Mouse (Mus musculus) liver, embryonic 11.5 days (tissue): ENCODE results near the gene Mettl18. TPM values are rescaled to one million over a fixed set of nuclear protein-coding genes. Genes with fewer than 3 reads are reported as not detected.
"Not testable (repeated sequence)": the region's sequence is repeated elsewhere in the genome, so short reads cannot be mapped to it uniquely, and the experiment has no call there.

Experiments used
- ATAC-seq: fragments of 200-750 bp; cut with Nextera tagmentation; replicated peaks from 2 replicates; pipeline ENCODE4 v1.8.0; 2017; ENCODE audit warnings: moderate number of reproducible peaks, mild to moderate bottlenecking, moderate TSS enrichment, moderate library complexity; ENCODE audit not compliant: low FRiP score
- DNase-seq: peaks from one replicate; pipeline ENCODE4 v3.0.0-alpha.2; 2017; ENCODE audit warnings: low spot score
- H3K27ac ChIP-seq: fragments of 300-500 bp; sonication (generic); 2 replicates; pipeline ENCODE4 v1.5.1; 2014; ENCODE audit warnings: mild to moderate bottlenecking, low read depth, low read length, control low read depth
- H3K27me3 ChIP-seq: fragments of 300-500 bp; sonication (generic); replicated peaks from 2 replicates; pipeline ENCODE4 v1.6.1; 2014; ENCODE audit warnings: low read length, mixed read lengths; ENCODE audit not compliant: control insufficient read depth, insufficient read depth
- H3K36me3 ChIP-seq: fragments of 300-500 bp; sonication (generic); 2 replicates; pipeline ENCODE4 v1.6.1; 2014; ENCODE audit warnings: mild to moderate bottlenecking, low read length, moderate library complexity, mixed read lengths; ENCODE audit not compliant: control insufficient read depth, insufficient read depth
- H3K4me1 ChIP-seq: fragments of 300-500 bp; sonication (generic); replicated peaks from 2 replicates; pipeline ENCODE4 v1.6.1; 2014; ENCODE audit warnings: low read length, mixed read lengths; ENCODE audit not compliant: control insufficient read depth, insufficient read depth
- H3K4me2 ChIP-seq: fragments of 300-500 bp; sonication (generic); 2 replicates; pipeline ENCODE4 v1.6.1; 2014; ENCODE audit warnings: mild to moderate bottlenecking, control low read depth, moderate library complexity
- H3K4me3 ChIP-seq: fragments of 300-500 bp; sonication (generic); 2 replicates; pipeline ENCODE4 v1.5.1; 2014; ENCODE audit warnings: low read depth, low read length, control low read depth
- H3K9ac ChIP-seq: fragments of 300-500 bp; sonication (generic); 2 replicates; pipeline ENCODE4 v1.6.1; 2014; ENCODE audit warnings: low read depth, low read length, control low read depth
- H3K9me3 ChIP-seq: fragments of 300-500 bp; sonication (generic); 2 replicates; pipeline ENCODE4 v1.6.1; 2016; ENCODE audit warnings: low read length, inconsistent platforms, mixed read lengths; ENCODE audit not compliant: control insufficient read depth
- WGBS: fragments of 180-500 bp; shearing (Covaris S2); extraction: QIAGEN DNeasy Blood & Tissue Kit; methylation state at CpG from one replicate; pipeline ENCODE4 v1.1.7; 2014; 5-methylcytosine and 5-hydroxymethylcytosine counted together
- polyA plus RNA-seq: library from polyadenylated mRNA; unstranded; fragments of >200 nt; fragmentation: Nextera tagmentation; extraction: Ambion mirVana; gene quantifications from 2 replicates; pipeline ENCODE4 v1.2.1, GENCODE M21; 2014

Mettl18 gene
- polyA plus RNA-seq, 1 experiment from 2014 or later: 11.4 TPM

DNA sequence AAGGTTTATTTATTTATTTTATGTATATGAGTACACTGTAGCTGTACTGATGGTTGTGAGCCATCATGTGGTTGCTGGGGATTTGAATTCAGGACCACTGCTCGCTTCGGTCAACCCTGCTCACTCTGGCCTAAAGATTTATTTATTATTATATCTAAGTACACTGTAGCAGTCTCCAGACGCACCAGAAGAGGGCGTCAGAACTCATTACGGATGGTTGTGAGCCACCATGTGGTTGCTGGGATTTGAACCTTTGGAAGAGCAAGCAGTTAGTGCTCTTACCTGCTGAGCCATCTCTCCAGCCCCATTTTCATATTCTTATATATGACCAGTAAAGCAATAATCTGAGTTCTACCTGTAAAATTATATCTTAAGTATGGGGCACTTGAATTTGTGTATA is 27.4 kb downstream of the Mettl18 start:
- not testable (repeated sequence) for H3K9ac ChIP-seq, H3K9me3 ChIP-seq, H3K4me3 ChIP-seq, H3K27ac ChIP-seq, ATAC-seq, H3K27me3 ChIP-seq, H3K4me1 ChIP-seq, DNase-seq, H3K4me2 ChIP-seq, H3K36me3 ChIP-seq
- 74% methylated on average over 5 of the region's 5 CpGs for WGBS

DNA sequence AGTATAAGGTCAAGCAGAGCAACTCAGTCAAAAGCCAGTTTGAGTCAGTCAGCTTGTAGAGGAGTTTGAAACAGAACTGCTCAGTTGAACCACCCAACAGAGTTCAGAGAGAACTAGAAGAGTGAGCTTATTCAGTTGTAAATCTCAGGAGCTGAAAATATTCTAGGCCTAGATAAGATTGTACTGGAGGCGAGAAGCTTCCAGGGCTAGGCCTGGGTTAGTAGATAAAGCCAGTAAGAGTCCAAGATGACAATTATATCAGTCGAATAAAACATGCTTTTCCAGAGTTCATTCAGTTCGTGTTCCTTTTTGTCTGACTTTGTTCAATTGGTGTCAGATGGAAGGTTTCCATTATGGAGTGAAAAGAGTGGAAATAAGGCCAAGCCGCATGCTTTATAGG is 31.0 kb downstream of the Mettl18 start:
- no peak overlapping the region for H3K4me3 ChIP-seq
- H3K36me3 ChIP-seq: no peaks in the 10 kb centered on the region
- H3K4me2 ChIP-seq: no peak overlapping the region
- H3K9ac ChIP-seq: no peak overlapping the region
- H3K27me3 ChIP-seq: no peaks in the 10 kb centered on the region
- 63% methylated on average over 4 of the region's 4 CpGs for WGBS
- ATAC-seq (no peak), DNase-seq (no peak)
- H3K4me1 ChIP-seq: no peaks in the 10 kb centered on the region
- no peak overlapping the region for H3K27ac ChIP-seq
- H3K9me3 ChIP-seq: no peaks in the 10 kb centered on the region

DNA sequence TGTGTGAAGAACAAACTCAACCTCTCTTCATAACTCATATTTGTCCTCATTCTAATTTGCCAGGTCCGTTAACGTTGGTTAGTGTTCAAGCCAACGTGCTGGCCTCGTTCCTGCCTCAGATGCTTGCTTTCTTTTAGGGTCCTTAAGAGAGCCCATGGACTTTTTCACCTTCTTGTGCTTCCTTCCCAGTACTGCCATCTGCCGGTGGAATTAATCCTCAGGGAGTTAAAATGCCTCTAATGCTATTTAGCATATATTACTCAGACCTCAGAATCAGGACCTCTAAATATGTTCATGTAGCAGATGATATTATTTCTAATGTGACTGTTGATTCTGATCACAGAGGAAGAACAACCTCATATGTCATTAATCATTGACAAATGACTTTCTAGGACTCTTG is 32.7 kb downstream of the Mettl18 start:
- Histone ChIP-seq H3K4me1 (no peaks in the 10 kb centered on the region), H3K27ac (no peak overlapping the region), H3K9me3 (no peaks in the 10 kb centered on the region), H3K4me2 (no peak overlapping the region), H3K9ac (no peak overlapping the region), H3K4me3 (no peak overlapping the region), H3K36me3 (no peaks in the 10 kb centered on the region), H3K27me3 (no peaks in the 10 kb centered on the region)
- DNase-seq: no peak
- ATAC-seq: no peak
- WGBS: 57% methylated on average over 5 of the region's 5 CpGs

DNA sequence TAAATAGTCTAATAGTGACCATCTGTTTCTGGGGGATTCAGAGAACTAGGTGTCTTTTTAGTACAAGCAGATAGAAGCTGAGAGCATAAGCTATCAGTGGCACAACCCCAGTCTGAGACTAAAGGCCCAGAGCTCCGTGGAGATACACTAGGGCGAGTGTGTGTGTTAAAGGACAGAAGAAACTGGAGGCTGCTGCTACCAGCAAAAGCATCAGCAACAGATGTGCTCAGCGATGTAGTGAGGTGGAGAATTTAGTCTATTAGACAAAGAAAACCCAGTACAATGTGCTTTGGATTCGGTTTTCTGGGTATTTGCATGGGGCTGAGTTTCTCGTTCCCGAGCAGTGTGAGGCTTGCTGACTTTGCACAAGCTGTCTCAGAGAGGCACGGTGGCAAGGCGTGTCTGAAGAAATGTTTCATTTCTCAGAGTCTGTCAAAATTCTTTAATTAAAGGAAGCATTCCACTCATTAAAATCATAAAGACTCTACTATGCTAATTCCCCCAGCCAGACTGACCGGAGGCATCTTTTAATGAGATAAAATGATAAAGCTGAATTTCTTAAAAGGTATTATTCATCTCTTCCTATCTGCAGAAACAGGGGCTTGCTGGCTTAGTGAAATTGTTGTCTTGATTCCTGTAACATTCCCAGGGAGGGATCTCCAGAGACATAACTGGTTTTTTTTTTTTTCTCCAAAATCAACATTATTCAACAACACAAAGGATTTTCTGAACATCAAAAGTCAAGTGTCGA is 45.9 kb downstream of the Mettl18 start:
- H3K9me3 ChIP-seq: no peaks in the 10 kb centered on the region
- 79% methylated on average over 10 of the region's 10 CpGs for WGBS
- H3K27me3 ChIP-seq: no peaks in the 10 kb centered on the region
- ATAC-seq: no peak
- no peaks in the 10 kb centered on the region for H3K36me3 ChIP-seq
- H3K4me1 ChIP-seq: no peaks in the 10 kb centered on the region
- no peak overlapping the region for H3K27ac ChIP-seq
- no peak overlapping the region for H3K4me2 ChIP-seq
- H3K4me3 ChIP-seq: no peak overlapping the region
- H3K9ac ChIP-seq: no peak overlapping the region
- no peak for DNase-seq

DNA sequence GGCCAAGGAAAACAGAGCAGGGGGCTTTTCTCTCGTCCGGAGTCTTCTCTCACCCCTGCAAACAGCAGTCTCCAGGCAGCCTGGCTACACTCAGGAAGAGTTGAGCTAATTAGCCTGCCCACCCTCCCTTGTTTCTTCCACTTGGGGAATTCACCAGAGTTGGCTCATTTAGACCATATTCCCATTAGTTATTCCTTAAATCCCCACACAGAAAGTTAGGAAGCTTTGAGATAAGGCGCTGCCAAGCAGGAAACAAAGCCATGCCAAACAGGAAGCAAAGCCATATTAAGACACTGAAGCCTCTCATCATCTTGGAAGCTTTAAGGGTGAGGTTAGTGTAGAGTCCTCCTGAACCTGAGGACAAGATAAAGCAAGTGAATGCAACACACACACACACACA is 48.9 kb downstream of the Mettl18 start:
- Histone ChIP-seq H3K27ac (no peak overlapping the region), H3K36me3 (no peaks in the 10 kb centered on the region), H3K27me3 (no peaks in the 10 kb centered on the region), H3K9ac (no peak overlapping the region), H3K4me3 (no peak overlapping the region), H3K4me2 (no peak overlapping the region), H3K4me1 (no peaks in the 10 kb centered on the region), H3K9me3 (no peaks in the 10 kb centered on the region)
- no peak for DNase-seq
- peak; percentile 34; the same call in 1 of the 2 replicates for ATAC-seq
- WGBS: 54% methylated on average over 3 of the region's 3 CpGs

Other genes starting within 250 kb of the Mettl18 start
- 14.7 and 16.3 TPM in 2 replicates for gene Kifap3, start 215.3 kb upstream of the Mettl18 start, polyA plus RNA-seq
- gene Scyl3, start 65.8 kb upstream of the Mettl18 start, polyA plus RNA-seq: 24.5 and 25.6 TPM in 2 replicates
- gene BC055324, start 93 bp upstream of the Mettl18 start, polyA plus RNA-seq: 26.0 and 28.2 TPM in 2 replicates
- gene Sele, start 53.3 kb downstream of the Mettl18 start, polyA plus RNA-seq: 0.10 TPM in 1 of 2 replicates, not detected in the other
- 1.1 and 1.5 TPM in 2 replicates for gene Sell, start 67.1 kb downstream of the Mettl18 start, polyA plus RNA-seq
- 0.78 and 0.79 TPM in 2 replicates for gene Selp, start 120.4 kb downstream of the Mettl18 start, polyA plus RNA-seq
- gene F5, start 156.9 kb downstream of the Mettl18 start, polyA plus RNA-seq: 6.5 and 8.1 TPM in 2 replicates